Mouse (Mus musculus): Measurements from ENCODE around the gene 4931423N10Rik. TPM values are rescaled to one million over a fixed set of nuclear protein-coding genes. Genes with fewer than 3 reads are reported as not detected.
A peak's percentile ranks its signal among the peaks of the same experiment; 100 is the strongest.

4931423N10Rik gene
- under 1 TPM in 2 of 4 experiments, not detected in 2; 0.35 to 0.68 TPM for total RNA-seq (2022)

DNA sequence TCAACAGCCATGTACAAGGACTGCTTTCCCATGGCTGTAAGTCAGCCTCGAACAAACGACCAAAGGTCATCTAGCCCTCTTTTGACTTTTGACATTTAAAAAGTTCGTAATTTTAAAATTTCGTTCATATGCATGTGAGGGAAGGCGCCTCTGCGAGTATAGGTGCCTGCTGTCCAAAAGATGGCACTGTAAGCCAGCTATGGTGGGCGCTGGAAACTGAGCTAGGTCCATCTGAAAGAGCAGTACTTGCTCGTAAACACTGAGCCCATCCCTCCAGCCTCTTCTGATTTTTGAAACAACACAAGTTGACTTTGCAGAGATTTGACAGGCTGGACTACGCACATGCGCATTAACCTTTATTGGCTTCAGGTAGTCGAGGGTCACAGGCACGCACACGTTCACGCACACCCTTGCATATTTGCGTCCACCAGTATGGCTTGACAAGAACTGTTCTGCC, at the start of gene 4931423N10Rik:
TSS of gene 4931423N10Rik (plus strand) at position 407 of the 457 bp plus-strand sequence.
- DNase-seq, result no peak

- no peak for DNase-seq
Measured at GRCm38 (mm10) chr2:23172305-23172704, 35.0 kb upstream of the 4931423N10Rik start.

- no peak for DNase-seq
Measured at GRCm38 (mm10) chr2:23194366-23194765, 12.9 kb upstream of the 4931423N10Rik start.

GRCm38 (mm10) chr2:23201034-23201433, 6.2 kb upstream of the 4931423N10Rik start:
- DNase-seq, result no peak

DNA sequence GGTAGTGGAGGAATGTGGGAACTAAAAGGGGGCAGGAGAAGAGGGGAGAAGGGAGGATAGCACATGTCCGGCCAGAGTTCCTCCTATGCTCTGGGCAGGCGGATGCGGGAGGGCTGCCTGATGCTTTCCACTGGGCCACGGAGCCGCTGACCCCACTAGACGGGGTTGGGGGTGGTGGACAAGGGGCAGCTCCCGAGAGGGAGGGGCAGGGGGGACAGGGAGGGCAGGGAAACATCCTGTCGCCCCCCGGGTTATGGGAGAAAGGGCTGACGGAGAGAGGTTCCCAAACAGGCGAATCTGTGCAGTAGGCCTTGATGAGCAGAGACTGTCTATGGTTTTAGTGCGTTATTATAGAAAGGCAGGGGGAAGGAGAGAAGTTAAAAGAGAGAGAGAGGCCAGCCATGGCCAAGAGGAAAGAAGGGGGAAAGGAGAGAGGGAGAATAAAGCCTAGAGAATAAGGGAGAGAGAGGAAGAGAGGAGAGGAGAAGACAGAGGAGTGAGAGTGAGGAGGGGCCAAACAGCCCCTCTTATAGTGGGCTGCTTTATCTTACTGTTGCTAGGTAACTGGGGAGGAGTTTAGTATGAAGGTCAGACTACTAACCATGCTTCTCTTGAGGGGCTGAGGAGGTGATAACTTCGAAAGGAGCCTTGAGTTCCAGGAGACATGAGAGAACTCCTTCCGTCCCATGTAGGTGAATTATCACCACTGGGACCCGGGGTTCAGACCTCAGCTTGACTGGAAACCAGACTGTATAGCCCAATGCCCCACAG, 4.2 kb upstream of the 4931423N10Rik start:
- DNase-seq, result no peak

DNA sequence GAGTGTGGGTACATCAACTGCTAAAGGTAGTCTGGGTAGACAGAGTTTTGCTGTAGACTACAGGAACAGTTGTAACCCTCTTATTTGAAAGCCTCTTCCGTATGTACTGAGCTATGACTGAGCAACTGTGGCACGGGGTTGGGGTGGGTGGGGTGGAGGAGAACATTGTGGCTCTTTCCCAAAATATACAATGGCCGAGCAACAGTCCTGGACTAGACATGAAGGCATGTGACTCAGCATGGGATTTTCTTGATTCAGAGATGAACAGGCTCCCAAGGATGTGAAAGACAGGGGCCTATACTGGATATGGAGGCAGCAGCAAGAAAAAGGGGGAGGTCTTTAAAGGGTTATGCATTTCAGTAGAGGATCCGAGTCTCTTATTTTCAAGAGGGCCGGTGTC, 6.4 kb downstream of the 4931423N10Rik start:
- no peak for DNase-seq

DNA sequence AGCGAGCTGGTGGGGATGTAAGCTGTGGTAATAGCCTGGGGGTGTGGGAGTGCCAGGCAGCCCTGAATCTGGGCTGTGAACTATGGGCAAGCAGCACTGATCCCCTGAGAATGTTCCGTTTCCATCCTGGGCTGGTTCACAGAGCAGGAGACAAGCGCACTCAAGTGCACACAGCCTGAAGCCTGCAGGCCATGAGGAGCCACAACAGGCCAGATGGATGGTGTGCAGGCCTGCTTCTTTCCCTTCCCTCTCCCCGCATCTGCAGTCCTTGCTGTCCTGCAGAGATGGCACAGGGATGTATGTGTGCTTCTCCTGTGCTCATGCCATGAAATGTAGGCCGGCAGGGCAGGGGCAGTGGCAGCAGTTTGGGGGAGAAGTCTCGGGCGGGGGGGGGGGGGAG, 17.9 kb downstream of the 4931423N10Rik start:
- no peak for DNase-seq

DNA sequence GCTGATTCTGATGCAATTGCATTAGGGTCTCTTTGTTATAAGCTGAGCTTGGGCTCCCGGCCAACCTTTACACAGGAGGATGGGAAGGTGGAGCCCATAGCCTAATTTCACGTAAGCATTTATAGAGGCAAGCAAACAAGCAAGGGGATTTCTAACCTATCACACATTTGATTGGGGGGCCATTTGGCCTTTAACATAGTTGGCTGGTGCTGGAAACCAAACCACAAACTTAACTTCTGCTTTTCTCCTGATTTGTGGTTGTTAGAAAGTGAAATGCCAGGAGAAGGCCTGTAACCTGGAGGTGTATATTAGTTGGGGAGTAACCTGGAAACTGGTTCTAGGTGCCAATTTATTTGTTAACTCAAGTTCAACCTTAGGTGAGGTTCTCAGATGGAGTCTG, 21.2 kb downstream of the 4931423N10Rik start:
- DNase-seq, result no peak

DNA sequence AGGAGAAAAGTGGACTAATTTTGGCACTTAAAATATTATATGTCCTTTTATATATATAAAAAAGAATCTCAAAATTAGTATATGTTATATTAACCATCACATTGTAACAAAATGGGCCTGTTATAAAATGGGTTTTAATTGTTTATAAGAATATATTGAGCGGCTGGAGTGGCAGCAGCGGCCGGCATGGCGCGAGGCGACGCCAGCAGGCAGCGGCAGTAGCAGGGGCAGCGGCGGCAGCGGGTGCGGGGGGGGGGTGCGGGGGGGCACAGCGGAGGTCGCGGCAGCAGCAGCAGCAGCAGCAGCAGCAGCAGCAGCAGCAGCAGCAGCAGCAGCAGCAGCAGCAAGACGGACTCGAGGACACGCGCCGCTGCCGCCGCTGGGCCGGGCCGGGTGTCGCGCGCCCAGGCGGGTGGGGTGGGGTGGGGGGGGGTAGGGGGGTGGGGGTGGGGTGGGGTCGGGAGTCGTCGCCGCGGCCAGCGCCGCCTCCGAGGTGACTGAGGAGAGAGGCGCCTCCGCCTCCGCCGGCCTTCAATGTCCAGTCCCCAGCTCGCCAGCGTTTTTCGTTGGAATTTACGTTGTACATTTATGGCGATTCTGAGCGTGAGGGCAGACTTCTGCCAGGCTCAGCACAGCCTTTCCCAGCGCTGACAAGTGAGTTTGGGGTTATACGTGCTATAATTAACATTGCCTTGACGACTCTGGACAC, 26.9 kb downstream of the 4931423N10Rik start:
- no peak for DNase-seq

GRCm38 (mm10) chr2:23290991-23291390, 83.7 kb downstream of the 4931423N10Rik start:
- DNase-seq, result peak; percentile 1

DNA sequence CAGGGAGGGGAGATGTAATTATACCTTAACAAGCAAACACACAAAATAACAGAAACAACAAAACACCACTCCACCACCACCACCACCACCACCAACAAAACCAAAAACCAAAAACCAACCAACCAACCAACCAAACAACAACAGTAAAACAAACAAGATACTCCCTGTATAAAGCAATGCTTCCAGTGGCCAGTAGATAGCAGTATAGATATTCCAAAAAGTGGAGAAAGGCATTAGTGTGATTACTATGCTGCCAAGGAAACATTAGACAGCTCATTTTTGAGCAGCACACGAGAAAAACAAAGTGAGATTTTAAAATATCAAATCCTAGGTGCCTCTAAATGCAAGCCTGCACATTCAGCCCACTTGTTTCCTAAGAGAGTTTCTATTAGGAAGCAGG, 107.6 kb downstream of the 4931423N10Rik start:
- DNase-seq, result no peak

Other genes with a start within 250 kb of the 4931423N10Rik start
- gene Abi1, start 167.2 kb upstream of the 4931423N10Rik start, total RNA-seq (2022), result 10 to 100 TPM; 59.0 to 81.6 (median 75.0) TPM
- 100 to 1,000 TPM in 2 of 4 experiments, 10 to 100 TPM in 2; 75.9 to 121 (median 96.1) TPM for gene Acbd5, start 139.3 kb upstream of the 4931423N10Rik start, total RNA-seq (2022)
- 1 to 10 TPM in 2 of 4 experiments, under 1 TPM in 2; 0.93 to 1.4 (median 1.00) TPM for gene Mastl, start 51.5 kb upstream of the 4931423N10Rik start, total RNA-seq (2022)
- gene Yme1l1, start 51.1 kb upstream of the 4931423N10Rik start, total RNA-seq (2022), result 100 to 1,000 TPM; 121 to 125 (median 122) TPM
- not detected for gene Nxph2, start 113.8 kb downstream of the 4931423N10Rik start, total RNA-seq (2022)